Mouse (Mus musculus) liver, embryonic 15.5 days (tissue): ENCODE data around the gene Ugt2b35. TPM values are rescaled to one million over a fixed set of nuclear protein-coding genes. Genes with fewer than 3 reads are reported as not detected.

Source experiments
- polyA plus RNA-seq: library from polyadenylated mRNA; unstranded; fragments of >200 nt; fragmentation: Nextera tagmentation; extraction: Ambion mirVana; gene quantifications from 2 replicates; pipeline ENCODE4 v1.2.1, GENCODE M21; 2015

Gene Ugt2b35
- polyA plus RNA-seq, 1 experiment from 2014 or later, result 1.3 TPM

Other genes with a start within 250 kb of the Ugt2b35 start
- 12.4 and 13.0 TPM in 2 replicates for gene Ythdc1, start 196.6 kb upstream of the Ugt2b35 start, polyA plus RNA-seq
- gene Ugt2b34, start 93.9 kb upstream of the Ugt2b35 start, polyA plus RNA-seq, result 62.4 and 67.0 TPM in 2 replicates
- 0.47 and 0.92 TPM in 2 replicates for gene Ugt2b1, start 74.3 kb upstream of the Ugt2b35 start, polyA plus RNA-seq
- 32.3 and 37.3 TPM in 2 replicates for gene Ugt2b36, start 91.7 kb downstream of the Ugt2b35 start, polyA plus RNA-seq
- gene Ugt2b5, start 139.5 kb downstream of the Ugt2b35 start, polyA plus RNA-seq, result 26.0 and 33.0 TPM in 2 replicates